Mouse (Mus musculus) spleen, adult 12 weeks (tissue): ENCODE data around the gene Rab43.
A peak's percentile ranks its signal among the peaks of the same experiment; 100 is the strongest.

ENCODE experiments used
- DNase-seq: peaks from one replicate; pipeline ENCODE4 v3.0.0; 2022; ENCODE audit warnings: low spot score

Rab43 gene

DNA sequence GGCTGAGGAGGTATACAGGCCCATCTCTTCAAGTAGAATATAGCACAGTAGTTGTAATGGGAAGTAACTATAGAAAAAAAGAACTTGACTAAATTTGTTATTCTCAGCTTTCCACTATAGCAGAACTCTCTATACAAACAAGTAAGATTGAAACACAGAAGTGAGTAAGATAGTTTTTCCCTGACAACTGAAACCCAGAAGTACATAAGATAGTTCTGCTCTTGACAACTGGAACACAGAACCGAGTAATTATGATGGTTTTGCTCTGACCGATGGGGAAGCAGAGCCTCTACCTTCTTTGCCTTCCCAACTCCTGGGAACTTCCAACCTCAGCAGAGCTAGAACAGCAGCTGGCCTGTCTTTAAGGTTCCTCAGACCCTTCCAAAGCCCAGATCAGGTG lies 2.8 kb downstream of the Rab43 start:
- DNase-seq, result no peak

GRCm38 (mm10) chr6:87808521-87808920 lies 3.4 kb downstream of the Rab43 start:
- no peak for DNase-seq

- DNase-seq, result no peak
Observed at GRCm38 (mm10) chr6:87807735-87808440, 4.1 kb downstream of the Rab43 start.

DNA sequence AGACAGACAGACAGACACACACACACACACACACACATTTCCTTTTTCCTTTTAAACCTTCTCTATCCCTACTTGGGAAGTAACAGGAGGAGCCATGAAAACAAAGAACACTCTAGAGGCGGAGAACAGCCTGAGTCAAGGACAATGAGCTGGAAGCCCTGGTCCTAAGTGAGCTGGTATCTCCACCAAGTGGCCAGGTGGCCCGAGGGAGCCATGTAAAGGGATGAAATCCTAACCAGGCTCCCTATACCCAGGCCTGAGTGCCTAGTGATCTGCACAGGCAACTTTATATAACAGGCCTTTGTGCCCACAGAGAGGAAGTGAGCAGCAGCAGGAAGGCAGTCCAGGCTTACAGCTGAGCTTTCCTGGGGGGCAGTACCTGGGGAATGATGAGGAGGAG lies 5.1 kb downstream of the Rab43 start:
- no peak for DNase-seq

GRCm38 (mm10) chr6:87806028-87806427 lies 5.9 kb downstream of the Rab43 start:
- no peak for DNase-seq

DNA sequence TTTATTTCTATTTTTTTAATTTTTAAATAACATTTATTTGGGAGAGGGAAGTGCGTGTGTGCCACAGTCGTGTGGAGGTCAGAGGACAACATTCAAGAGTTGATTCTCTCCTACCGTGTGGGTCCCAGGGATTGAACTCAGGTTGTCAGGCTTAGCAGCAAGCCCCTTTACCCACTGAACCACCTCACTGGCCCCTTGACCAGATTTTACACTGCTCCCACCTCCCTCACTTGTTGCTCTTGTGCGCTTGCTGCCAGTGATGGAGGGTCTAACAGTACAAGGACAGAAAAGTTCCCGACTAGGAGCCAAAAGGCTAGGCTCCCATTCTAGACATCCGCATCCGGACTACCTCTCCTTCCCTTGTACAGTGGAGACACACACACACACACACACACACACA lies 6.5 kb downstream of the Rab43 start:
- no peak for DNase-seq

DNA sequence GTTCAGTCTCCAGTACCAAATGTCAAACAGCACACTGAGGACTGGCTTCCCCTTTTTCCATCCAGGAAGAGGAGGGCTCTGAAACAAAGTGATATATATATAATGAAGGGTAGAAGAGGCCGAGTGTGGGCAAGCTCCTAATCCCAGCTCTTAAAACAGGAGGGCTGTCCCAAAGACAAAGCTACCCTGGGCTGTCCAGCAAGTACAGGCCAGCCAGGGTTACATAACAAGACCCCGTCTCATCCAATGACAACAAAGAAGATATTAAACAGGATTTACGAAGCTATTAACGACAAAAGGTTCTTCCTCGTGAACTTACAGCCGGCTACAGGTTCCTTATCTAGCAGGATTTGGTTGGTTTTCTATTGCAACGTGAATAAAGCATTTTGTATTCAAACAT lies 7.1 kb downstream of the Rab43 start:
- DNase-seq, result no peak

DNA sequence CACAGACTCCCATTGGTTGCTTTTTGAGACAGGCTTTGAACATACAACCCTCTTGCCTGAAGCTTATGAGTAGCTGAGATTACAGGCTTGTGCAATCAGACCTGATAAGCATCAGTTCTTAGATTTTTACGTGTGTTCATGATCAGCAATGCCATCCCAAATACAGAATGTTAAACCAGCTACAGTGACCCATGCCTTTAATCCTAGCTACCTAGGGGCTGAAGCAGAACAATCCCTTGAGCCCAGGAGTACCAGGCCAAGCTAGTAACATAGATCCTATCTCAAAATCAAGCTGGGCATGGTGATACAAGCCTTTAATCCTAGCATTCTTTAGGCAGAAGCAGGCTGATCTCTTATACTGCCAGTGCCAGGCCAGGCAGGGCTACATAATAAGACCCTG lies 7.9 kb downstream of the Rab43 start:
- no peak for DNase-seq

GRCm38 (mm10) chr6:87802462-87802861 lies 9.5 kb downstream of the Rab43 start:
- DNase-seq, result no peak

DNA sequence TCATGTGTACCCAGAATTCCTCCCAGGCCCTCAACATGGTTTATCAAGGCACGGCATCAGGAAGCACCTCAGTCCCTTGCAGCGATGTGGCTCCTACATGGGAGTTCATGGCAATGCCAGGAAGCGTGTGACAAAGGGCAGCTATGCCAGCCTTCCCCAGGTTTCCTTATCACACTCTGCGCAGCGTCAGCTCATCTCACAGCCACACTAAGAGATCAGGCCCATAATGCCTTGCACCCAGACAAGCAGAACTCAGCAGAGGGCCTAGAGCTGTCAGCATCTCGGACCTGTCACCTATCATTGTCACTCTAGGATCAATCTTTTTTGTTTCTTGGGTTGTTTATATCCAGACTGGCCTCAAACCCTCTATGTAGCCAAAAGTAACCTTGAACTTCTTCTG lies 12.4 kb downstream of the Rab43 start:
- no peak for DNase-seq

- DNase-seq, result no peak
Observed at GRCm38 (mm10) chr6:87797321-87797720, 14.6 kb downstream of the Rab43 start.

- no peak for DNase-seq
Observed at GRCm38 (mm10) chr6:87796251-87796880, 15.6 kb downstream of the Rab43 start.

DNA sequence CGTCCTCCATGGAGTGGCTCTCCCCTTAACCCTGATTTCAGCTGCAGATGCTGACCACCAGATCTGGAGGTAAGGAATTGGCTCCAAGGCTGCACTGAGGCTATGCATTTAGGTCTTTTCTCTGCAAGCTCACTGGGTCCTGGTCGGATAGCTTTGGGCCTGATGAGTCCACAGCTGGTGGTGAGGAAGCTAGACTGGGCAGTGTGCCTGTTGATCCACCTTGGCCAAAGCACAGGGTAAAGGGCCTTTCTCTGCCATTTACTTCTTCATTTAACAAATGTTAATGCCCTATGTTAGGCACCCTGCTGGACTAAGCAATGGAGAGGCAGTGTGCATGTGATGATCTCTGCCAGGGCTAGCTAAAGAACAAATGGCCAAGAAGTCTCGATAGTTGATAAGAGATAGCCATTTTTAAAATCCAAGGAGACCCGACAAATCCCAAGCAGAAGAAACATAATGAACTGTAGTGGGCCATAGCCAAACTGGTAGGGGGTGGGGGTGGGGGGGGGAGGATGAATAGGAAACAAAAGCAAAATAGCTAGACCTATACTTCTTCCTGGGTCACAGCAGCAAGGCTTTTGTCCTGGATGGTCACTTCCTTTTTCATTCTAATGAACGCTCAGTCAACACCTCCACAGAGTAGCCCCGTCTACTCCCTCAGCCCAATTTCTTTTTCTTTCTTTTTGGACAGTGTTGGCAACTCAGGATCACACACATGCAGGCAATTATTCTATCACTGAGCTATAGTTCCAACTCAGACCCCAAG lies 16.4 kb downstream of the Rab43 start:
- no peak for DNase-seq

DNA sequence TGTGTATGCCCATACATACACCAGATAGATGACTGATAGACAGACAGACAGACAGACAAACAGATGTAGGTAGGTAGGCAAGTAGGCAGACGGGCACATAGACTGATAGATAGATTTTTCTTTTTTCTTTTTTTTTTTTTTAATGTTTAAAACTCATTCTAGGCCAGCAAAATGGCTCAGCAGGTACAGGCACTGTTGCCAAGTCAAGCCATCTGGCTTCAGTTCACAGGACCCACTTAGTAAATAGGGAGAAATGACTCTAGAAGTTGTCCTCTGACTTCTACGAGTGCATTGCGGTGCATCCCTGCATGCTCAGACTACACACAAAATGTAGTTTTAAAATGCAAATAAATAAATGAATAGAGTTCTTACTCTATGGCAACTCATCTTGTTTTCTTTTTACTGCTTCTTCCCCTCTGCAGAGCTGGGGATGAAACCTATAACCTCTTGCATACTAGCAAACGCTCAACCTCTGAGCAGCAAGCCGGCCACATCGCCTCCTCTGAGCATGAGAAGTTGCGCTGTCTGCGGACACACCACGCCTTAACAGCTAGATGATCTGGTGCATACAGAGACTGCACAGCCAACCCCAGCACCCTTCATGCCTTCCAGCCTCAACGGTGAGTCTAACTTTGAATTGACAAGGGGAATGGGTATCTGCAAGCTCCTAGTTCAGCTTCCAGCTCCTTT lies 18.0 kb downstream of the Rab43 start:
- no peak for DNase-seq

GRCm38 (mm10) chr6:87791826-87792225 lies 20.1 kb downstream of the Rab43 start:
- DNase-seq, result no peak

GRCm38 (mm10) chr6:87790779-87791480 lies 21.0 kb downstream of the Rab43 start:
- DNase-seq, result peak; percentile 83

GRCm38 (mm10) chr6:87789791-87790190 lies 22.2 kb downstream of the Rab43 start:
- DNase-seq, result no peak

- DNase-seq, result no peak
Observed at GRCm38 (mm10) chr6:87788896-87789587, 22.9 kb downstream of the Rab43 start.

- no peak for DNase-seq
Observed at GRCm38 (mm10) chr6:87788266-87788895, 23.6 kb downstream of the Rab43 start.

DNA sequence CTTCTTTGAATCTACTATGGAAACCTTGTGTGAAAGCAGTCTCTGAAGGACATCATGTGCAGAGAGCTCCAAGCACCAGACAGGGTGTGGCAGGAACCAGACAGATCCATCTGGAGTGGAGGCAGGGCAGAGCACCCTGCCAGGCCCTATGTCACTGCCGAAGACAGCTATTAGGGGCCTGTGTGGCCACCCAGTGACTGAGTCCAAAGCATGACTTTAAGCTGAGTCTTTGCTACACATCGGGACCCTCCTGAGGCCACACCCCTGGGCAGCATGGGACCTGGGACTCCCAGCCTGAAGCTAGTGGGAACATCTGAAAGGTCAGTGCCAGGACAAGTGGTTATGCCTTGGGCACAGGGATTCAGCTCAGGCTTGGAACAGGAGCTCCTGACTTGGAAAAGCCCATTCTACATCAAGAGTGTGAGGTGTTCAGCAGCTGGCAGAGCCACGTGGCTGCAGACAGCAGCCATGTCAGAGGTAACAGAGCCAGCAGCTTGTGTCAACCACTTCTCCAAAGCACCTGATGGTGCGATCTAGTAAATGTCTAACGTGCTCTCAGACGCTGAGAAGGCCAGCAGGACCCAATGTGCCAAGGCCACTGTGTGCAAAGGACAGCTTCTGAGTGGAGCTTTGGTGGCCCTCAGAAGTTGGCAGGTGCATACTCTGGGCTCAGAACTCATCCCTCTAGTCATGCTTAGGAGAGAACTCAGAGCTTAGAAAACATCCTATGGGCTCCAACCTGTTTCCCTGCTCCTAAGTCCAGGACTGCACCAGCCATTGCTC lies 24.7 kb downstream of the Rab43 start:
- DNase-seq, result no peak
